Mouse (Mus musculus) heart, postnatal 0 days (tissue): ENCODE data around the gene Cog7.

ENCODE experiments used
- CTCF ChIP-seq: IDR thresholded peaks from 2 replicates; pipeline ENCODE4 v1.5.1; 2016; ENCODE audit warnings: antibody characterized with exemption, control low read depth, low read depth
- EP300 ChIP-seq: IDR thresholded peaks from 2 replicates; pipeline ENCODE4 v1.6.1; 2016; ENCODE audit warnings: antibody characterized with exemption, low read depth

- TF ChIP-seq CTCF = no peak
- no peak for TF ChIP-seq EP300
These were observed 50.3 kb downstream of the Cog7 start for GRCm38 (mm10) chr7:121931246-121931645.
